Mouse (Mus musculus): ENCODE results near the gene Nr4a1. TPM values are rescaled to one million over a fixed set of nuclear protein-coding genes. Genes with fewer than 3 reads are reported as not detected.

The Nr4a1 gene
- polyA plus RNA-seq (2014; fragmentation: Illumina TruSeq; extraction: RNeasy Lipid Tissue Mini Kit (QIAGEN cat#74804); ENCODE audit: low replicate concordance): 1.6 TPM

DNA sequence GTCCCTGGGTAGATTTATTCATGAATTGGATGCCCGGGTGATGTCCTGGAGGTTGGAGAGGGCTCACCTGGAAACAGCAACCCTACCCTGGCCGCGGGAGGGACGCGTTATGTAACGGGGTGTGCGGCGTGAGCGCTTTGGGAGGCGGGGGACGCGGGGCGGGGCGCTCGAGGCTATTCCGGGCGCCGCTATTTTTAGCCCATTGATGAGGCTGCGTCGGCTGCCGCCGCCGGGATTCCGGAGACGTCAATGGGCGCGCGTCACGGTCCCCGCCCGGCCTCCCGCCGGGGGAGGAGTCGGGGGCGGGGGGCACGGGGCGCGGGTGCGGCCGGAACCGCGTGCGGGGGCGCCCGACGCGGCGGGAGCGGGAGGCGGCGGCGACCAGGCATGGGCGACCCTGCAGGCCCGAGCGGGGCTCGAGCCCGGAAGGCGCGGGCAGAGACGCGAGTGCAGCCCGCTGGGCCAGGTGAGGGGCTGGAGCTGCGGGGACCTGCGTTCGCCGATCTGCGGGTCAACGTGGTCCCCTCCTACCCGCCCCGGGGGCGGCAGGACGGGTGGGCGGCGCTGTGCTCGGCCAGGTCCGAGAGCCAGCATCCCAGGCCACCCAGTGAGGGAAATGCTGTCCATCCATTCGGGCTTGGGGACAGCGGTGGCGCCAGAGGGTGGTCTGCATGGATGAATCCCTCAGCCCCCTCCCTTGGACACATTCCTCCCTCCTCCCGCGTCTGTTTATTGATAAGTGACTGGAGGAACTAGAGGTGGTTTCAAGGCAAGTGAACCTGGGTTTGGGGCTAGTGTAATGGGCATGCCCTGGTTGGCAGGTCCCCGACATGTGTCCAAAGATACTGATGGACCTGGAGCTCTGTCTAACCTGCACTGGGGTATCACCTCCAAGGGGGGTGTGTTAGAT is at the start of gene Nr4a1:
Nr4a1 (plus strand) TSS at position 384 of the 910 bp plus-strand sequence.

DNA sequence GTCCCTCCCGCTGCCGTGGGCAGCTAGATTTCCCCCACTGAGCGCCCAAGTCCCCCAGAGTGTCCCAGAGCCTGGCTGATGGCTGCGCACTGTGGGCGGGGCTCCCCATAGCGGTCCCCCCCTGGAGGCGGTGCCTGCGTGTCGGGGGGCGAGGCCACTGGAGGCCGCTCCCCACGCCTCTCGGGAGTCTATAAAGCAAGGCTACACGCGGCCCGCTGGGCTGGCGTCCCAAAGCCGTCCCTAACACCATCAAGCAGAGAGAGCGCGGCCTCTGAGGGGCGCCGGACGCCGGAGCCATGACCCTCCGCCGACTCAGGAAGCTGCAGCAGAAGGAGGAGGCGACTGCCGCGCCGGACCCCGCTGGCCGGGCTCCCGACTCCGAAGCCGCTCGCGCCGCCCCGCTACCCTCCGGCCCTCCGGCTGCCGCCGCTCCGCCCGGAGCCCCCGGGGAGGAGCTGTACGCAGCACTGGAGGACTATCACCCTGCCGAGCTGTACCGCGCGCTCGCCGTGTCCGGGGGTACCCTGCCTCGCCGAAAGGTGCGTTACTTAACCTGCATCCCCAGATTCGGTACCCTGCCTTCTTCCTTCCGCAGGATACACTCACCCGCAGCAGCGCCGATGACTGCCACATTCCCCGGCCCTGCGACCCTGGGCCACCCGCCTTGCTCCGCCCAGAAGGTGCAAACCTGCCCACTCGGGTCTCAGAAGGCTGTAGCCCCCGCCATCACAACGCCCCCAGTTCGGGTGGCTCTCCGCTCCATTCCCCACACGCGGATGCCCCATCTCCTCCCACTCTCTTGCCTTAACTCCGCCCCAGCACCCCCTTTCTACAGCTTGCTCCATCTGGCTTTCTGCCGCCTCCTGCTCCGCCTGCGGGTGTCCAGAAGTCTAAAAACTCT is 29.8 kb upstream of the Nr4a1 start, which contains the start of gene Grasp:
Grasp (plus strand) TSS at position 183 of the 901 bp plus-strand sequence.

DNA sequence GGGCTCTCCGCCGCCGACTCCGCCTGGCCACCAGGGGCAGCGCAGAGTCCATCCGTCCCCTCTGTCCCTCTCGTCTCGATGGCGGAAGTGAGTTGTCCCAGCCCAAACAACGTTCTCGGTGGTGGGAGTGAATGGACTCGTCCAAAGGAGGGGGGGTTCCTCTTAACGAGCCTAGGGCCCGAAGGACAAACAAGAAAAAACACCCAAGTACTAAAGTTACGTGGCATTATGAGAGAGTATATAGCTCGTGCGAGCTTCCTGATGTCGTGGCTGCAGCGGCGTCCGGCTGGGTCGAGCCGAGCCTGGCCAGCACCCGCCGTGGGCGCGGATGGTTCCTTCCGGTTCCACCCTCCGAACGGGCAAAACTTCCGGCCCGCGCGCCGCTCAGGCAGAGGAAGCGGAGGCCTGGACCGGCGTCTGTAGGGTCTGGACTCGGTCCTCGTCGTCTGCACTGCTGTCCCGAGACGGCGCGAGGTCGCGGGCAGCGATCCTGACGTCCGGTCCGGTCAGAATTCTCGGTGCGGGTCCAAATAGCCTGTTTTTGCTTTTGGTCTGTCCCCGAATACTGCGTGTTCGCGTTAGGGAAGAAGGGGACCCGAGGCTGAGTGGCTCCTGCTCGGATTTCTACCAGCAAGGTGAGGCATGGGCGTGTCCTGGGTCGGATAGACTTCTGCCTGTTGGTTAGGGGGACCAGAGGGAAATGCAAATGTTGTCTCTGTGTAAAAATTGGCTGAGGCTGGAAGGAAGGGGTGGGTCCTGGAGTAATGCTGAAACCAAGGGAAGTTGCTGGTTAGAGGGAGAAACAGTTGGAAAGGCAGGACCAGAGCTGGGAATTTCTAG is 30.1 kb downstream of the Nr4a1 start, which contains the start of gene Atg101:
Atg101 (plus strand) TSS at position 362 of the 840 bp plus-strand sequence.

DNA sequence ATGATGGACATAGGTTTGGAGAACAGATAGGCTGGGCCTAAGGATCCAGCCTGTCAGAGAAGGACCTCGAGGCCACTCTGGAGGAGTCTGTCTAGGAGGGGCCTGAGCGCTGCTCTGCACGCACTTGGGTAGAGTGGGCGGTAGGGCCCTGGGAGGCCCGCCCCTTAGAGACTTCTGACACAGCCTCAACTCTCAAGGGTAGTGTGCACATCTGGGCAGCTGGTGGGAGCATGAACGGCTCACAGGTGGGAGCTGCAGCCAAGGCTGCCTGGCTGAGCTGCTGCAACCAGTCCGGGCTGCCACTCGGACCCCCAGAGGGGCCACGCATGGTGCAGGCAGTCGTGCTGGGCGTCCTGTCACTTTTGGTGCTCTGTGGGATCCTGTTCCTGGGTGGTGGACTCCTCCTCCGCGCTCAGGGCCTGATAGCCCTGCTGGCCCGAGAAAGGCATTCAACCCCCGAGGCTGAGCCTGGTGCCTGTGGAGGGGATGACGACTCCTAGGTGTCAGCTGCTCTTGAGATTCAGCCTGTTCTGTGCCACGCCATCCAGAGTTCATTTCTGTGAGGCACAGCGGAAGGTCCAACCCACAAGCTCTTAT is 39.1 kb downstream of the Nr4a1 start, which contains the start of gene 6030408B16Rik:
6030408B16Rik (plus strand) TSS at position 188 of the 597 bp plus-strand sequence.

Other genes starting within 250 kb of the Nr4a1 start
- gene Gm47841, start 206.9 kb upstream of the Nr4a1 start, polyA plus RNA-seq (2014; fragmentation: Illumina TruSeq; extraction: RNeasy Lipid Tissue Mini Kit (QIAGEN cat#74804); ENCODE audit: low replicate concordance): not detected
- 0.30 TPM for gene Fignl2, start 175.7 kb upstream of the Nr4a1 start, polyA plus RNA-seq (2014; fragmentation: Illumina TruSeq; extraction: RNeasy Lipid Tissue Mini Kit (QIAGEN cat#74804); ENCODE audit: low replicate concordance)
- gene Ankrd33, start 138.5 kb upstream of the Nr4a1 start, polyA plus RNA-seq (2014; fragmentation: Illumina TruSeq; extraction: RNeasy Lipid Tissue Mini Kit (QIAGEN cat#74804); ENCODE audit: low replicate concordance): not detected
- gene Acvrl1, start 125.7 kb upstream of the Nr4a1 start, polyA plus RNA-seq (2014; fragmentation: Illumina TruSeq; extraction: RNeasy Lipid Tissue Mini Kit (QIAGEN cat#74804); ENCODE audit: low replicate concordance): 0.59 TPM
- gene Acvr1b, start 80.2 kb upstream of the Nr4a1 start, polyA plus RNA-seq (2014; fragmentation: Illumina TruSeq; extraction: RNeasy Lipid Tissue Mini Kit (QIAGEN cat#74804); ENCODE audit: low replicate concordance): 17.5 TPM
- gene Grasp, start 30.1 kb upstream of the Nr4a1 start, polyA plus RNA-seq (2014; fragmentation: Illumina TruSeq; extraction: RNeasy Lipid Tissue Mini Kit (QIAGEN cat#74804); ENCODE audit: low replicate concordance): not detected
- not detected for gene Atg101, start 30.0 kb downstream of the Nr4a1 start, polyA plus RNA-seq (2014; fragmentation: Illumina TruSeq; extraction: RNeasy Lipid Tissue Mini Kit (QIAGEN cat#74804); ENCODE audit: low replicate concordance)
- gene 6030408B16Rik, start 38.9 kb downstream of the Nr4a1 start, polyA plus RNA-seq (2014; fragmentation: Illumina TruSeq; extraction: RNeasy Lipid Tissue Mini Kit (QIAGEN cat#74804); ENCODE audit: low replicate concordance): not detected
- gene Krt80, start 115.9 kb downstream of the Nr4a1 start, polyA plus RNA-seq (2014; fragmentation: Illumina TruSeq; extraction: RNeasy Lipid Tissue Mini Kit (QIAGEN cat#74804); ENCODE audit: low replicate concordance): not detected
- gene Krt7, start 156.8 kb downstream of the Nr4a1 start, polyA plus RNA-seq (2014; fragmentation: Illumina TruSeq; extraction: RNeasy Lipid Tissue Mini Kit (QIAGEN cat#74804); ENCODE audit: low replicate concordance): 0.85 TPM
- not detected for gene Krt87, start 184.5 kb downstream of the Nr4a1 start, polyA plus RNA-seq (2014; fragmentation: Illumina TruSeq; extraction: RNeasy Lipid Tissue Mini Kit (QIAGEN cat#74804); ENCODE audit: low replicate concordance)
- gene Krt88, start 193.5 kb downstream of the Nr4a1 start, polyA plus RNA-seq (2014; fragmentation: Illumina TruSeq; extraction: RNeasy Lipid Tissue Mini Kit (QIAGEN cat#74804); ENCODE audit: low replicate concordance): not detected
- gene Krt81, start 209.5 kb downstream of the Nr4a1 start, polyA plus RNA-seq (2014; fragmentation: Illumina TruSeq; extraction: RNeasy Lipid Tissue Mini Kit (QIAGEN cat#74804); ENCODE audit: low replicate concordance): not detected
- gene Krt86, start 219.2 kb downstream of the Nr4a1 start, polyA plus RNA-seq (2014; fragmentation: Illumina TruSeq; extraction: RNeasy Lipid Tissue Mini Kit (QIAGEN cat#74804); ENCODE audit: low replicate concordance): not detected
- not detected for gene Krt83, start 237.2 kb downstream of the Nr4a1 start, polyA plus RNA-seq (2014; fragmentation: Illumina TruSeq; extraction: RNeasy Lipid Tissue Mini Kit (QIAGEN cat#74804); ENCODE audit: low replicate concordance)